Mouse (Mus musculus): ENCODE data around the gene Cdk2ap2. TPM values are rescaled to one million over a fixed set of nuclear protein-coding genes. Genes with fewer than 3 reads are reported as not detected.
"Not testable (repeated sequence)": the region's sequence is repeated elsewhere in the genome, so short reads cannot be mapped to it uniquely, and the experiment has no call there.

The Cdk2ap2 gene
- polyA plus RNA-seq, 1 experiment: 247 TPM

DNA sequence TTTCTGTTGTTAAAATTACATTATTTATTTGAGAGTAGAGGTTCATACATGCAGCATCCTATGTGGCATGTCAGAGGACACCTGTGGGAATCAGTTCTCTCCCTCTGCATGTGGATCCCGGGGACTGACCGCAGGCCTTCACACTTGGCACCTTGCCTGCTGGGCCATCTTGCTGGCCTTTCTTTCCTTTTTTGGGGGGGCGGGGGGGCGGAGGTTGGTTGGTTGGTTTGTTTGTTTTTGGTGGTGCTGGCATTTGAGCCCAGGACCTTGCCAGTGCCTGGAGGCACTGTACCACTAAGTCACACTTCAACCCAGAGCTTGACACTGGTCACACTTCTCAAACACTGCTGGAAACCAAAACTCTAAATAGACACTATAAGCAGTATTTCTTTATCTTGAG lies 37.4 kb downstream of the Cdk2ap2 start:
- peaks cover 23% of the 10 kb centered on the region for H3K36me3 ChIP-seq (ENCODE audit: control insufficient read depth, insufficient read depth, low read length)
- H3K27me3 ChIP-seq (ENCODE audit: control insufficient read depth, insufficient read depth, low read length): no peaks in the 10 kb centered on the region
- 94% methylated on average over 4 of the region's 4 CpGs for WGBS
- peak overlapping the region; percentile 95; the same call in 1 of the 2 replicates for H3K27ac ChIP-seq (ENCODE audit: insufficient read depth, low read length)
- peaks cover 26% of the 10 kb centered on the region for H3K4me1 ChIP-seq (ENCODE audit: control insufficient read depth, insufficient read depth, insufficient read length)
- H3K4me3 ChIP-seq (ENCODE audit: extremely low read depth, insufficient read depth, insufficient read length): no peak overlapping the region
- no peak for DNase-seq (ENCODE audit: low read depth in 1 of 2, low spot score in 2 of 2)
- TF ChIP-seq POLR2A (IDR thresholded peaks at IDR 0.05; ENCODE audit: low read depth, low read length) (no peak), CTCF (IDR thresholded peaks at IDR 0.05; ENCODE audit: extremely low read depth, insufficient read depth, insufficient read length, insufficient replicate concordance) (no peak)

- Histone ChIP-seq H3K36me3 (ENCODE audit: control insufficient read depth, insufficient read depth, low read length) (peaks cover 21% of the 10 kb centered on the region), H3K4me1 (ENCODE audit: control insufficient read depth, insufficient read depth, insufficient read length) (peaks cover 26% of the 10 kb centered on the region), H3K27ac (ENCODE audit: insufficient read depth, low read length) (peak overlapping the region; percentile 95)
- not testable (repeated sequence) for H3K27me3 ChIP-seq (ENCODE audit: control insufficient read depth, insufficient read depth, low read length); DNase-seq (ENCODE audit: low read depth in 1 of 2, low spot score in 2 of 2); H3K4me3 ChIP-seq (ENCODE audit: extremely low read depth, insufficient read depth, insufficient read length)
- 79% methylated on average over 6 of the region's 6 CpGs for WGBS
These were observed 38.4 kb downstream of the Cdk2ap2 start for GRCm38 (mm10) chr19:4135229-4135962.

- peak; percentile 38; the same call in 1 of the 2 replicates for TF ChIP-seq CTCF (IDR thresholded peaks at IDR 0.05; ENCODE audit: extremely low read depth, insufficient read depth, insufficient read length, insufficient replicate concordance)
- not testable (repeated sequence) for H3K27me3 ChIP-seq (ENCODE audit: control insufficient read depth, insufficient read depth, low read length); DNase-seq (ENCODE audit: low read depth in 1 of 2, low spot score in 2 of 2); H3K4me3 ChIP-seq (ENCODE audit: extremely low read depth, insufficient read depth, insufficient read length)
- Histone ChIP-seq H3K4me1 (ENCODE audit: control insufficient read depth, insufficient read depth, insufficient read length) (peaks cover 26% of the 10 kb centered on the region), H3K36me3 (ENCODE audit: control insufficient read depth, insufficient read depth, low read length) (peaks cover 18% of the 10 kb centered on the region), H3K27ac (ENCODE audit: insufficient read depth, low read length) (peak overlapping the region; percentile 55)
- WGBS: 21% methylated on average over 8 of the region's 8 CpGs
These were observed 39.0 kb downstream of the Cdk2ap2 start for GRCm38 (mm10) chr19:4135963-4136345.

GRCm38 (mm10) chr19:4136463-4136862 lies 39.5 kb downstream of the Cdk2ap2 start:
- H3K4me3 ChIP-seq (ENCODE audit: extremely low read depth, insufficient read depth, insufficient read length): no peak overlapping the region
- H3K36me3 ChIP-seq (ENCODE audit: control insufficient read depth, insufficient read depth, low read length): peaks cover 13% of the 10 kb centered on the region
- H3K4me1 ChIP-seq (ENCODE audit: control insufficient read depth, insufficient read depth, insufficient read length): peaks cover 26% of the 10 kb centered on the region
- no peak for DNase-seq (ENCODE audit: low read depth in 1 of 2, low spot score in 2 of 2)
- 86% methylated on average over 5 of the region's 5 CpGs for WGBS
- H3K27ac ChIP-seq (ENCODE audit: insufficient read depth, low read length): peak overlapping the region; percentile 19; the same call in 1 of the 2 replicates
- H3K27me3 ChIP-seq (ENCODE audit: control insufficient read depth, insufficient read depth, low read length): no peaks in the 10 kb centered on the region
- TF ChIP-seq CTCF (IDR thresholded peaks at IDR 0.05; ENCODE audit: extremely low read depth, insufficient read depth, insufficient read length, insufficient replicate concordance) (no peak), POLR2A (IDR thresholded peaks at IDR 0.05; ENCODE audit: low read depth, low read length) (no peak)

GRCm38 (mm10) chr19:4137913-4138312 lies 40.9 kb downstream of the Cdk2ap2 start:
- H3K4me1 ChIP-seq (ENCODE audit: control insufficient read depth, insufficient read depth, insufficient read length): peaks cover 29% of the 10 kb centered on the region
- peaks cover 4% of the 10 kb centered on the region for H3K36me3 ChIP-seq (ENCODE audit: control insufficient read depth, insufficient read depth, low read length)
- peak overlapping the region; percentile 65 for H3K27ac ChIP-seq (ENCODE audit: insufficient read depth, low read length)
- TF ChIP-seq POLR2A (IDR thresholded peaks at IDR 0.05; ENCODE audit: low read depth, low read length) (no peak), CTCF (IDR thresholded peaks at IDR 0.05; ENCODE audit: extremely low read depth, insufficient read depth, insufficient read length, insufficient replicate concordance) (no peak)
- no peak overlapping the region for H3K4me3 ChIP-seq (ENCODE audit: extremely low read depth, insufficient read depth, insufficient read length)
- WGBS: 44% methylated on average over 5 of the region's 5 CpGs
- DNase-seq (ENCODE audit: low read depth in 1 of 2, low spot score in 2 of 2): no peak
- H3K27me3 ChIP-seq (ENCODE audit: control insufficient read depth, insufficient read depth, low read length): no peaks in the 10 kb centered on the region

- H3K27ac ChIP-seq (ENCODE audit: insufficient read depth, low read length): peak within 1 kb of the TSS; percentile 65
- H3K4me1 ChIP-seq (ENCODE audit: control insufficient read depth, insufficient read depth, insufficient read length): peaks cover 43% of the 10 kb centered on the region
- no peak within 1 kb of the TSS for H3K4me3 ChIP-seq (ENCODE audit: extremely low read depth, insufficient read depth, insufficient read length)
- no peak for DNase-seq (ENCODE audit: low read depth in 1 of 2, low spot score in 2 of 2)
- WGBS: 91% methylated on average over 2 of the region's 2 CpGs
- H3K36me3 ChIP-seq (ENCODE audit: control insufficient read depth, insufficient read depth, low read length): no peaks in the 10 kb centered on the region
- no peaks in the 10 kb centered on the region for H3K27me3 ChIP-seq (ENCODE audit: control insufficient read depth, insufficient read depth, low read length)
- no peak for TF ChIP-seq POLR2A (IDR thresholded peaks at IDR 0.05; ENCODE audit: low read depth, low read length)
- TF ChIP-seq CTCF (IDR thresholded peaks at IDR 0.05; ENCODE audit: extremely low read depth, insufficient read depth, insufficient read length, insufficient replicate concordance): no peak
These were observed 42.5 kb downstream of the Cdk2ap2 start, which contains the start of gene Gpr152 for GRCm38 (mm10) chr19:4139446-4139845. TSS of gene Gpr152 (plus strand) at chr19:4139787.

DNA sequence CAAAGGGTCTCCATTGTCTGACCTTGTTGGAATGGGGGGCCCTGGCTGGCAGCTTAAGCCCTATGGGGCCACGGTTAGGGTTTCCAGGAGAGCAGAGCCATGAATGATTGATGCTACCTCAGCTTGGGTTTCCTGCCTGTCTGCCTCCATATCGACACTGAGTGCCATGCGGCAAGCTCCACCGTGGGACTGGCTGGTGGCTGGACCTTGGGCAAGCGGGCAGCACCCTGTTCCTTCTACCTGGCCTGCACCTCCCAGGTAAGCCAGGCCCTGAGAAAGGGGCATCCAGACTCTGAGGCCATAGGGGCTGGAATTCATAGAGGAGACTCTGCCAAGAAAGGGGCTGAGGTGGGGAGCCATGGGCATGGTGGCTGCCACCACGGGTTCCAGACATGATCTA lies 43.2 kb downstream of the Cdk2ap2 start:
- Histone ChIP-seq H3K4me1 (ENCODE audit: control insufficient read depth, insufficient read depth, insufficient read length) (peaks cover 43% of the 10 kb centered on the region), H3K27me3 (ENCODE audit: control insufficient read depth, insufficient read depth, low read length) (no peaks in the 10 kb centered on the region), H3K27ac (ENCODE audit: insufficient read depth, low read length) (no peak overlapping the region), H3K4me3 (ENCODE audit: extremely low read depth, insufficient read depth, insufficient read length) (no peak overlapping the region), H3K36me3 (ENCODE audit: control insufficient read depth, insufficient read depth, low read length) (no peaks in the 10 kb centered on the region)
- 79% methylated on average over 6 of the region's 6 CpGs for WGBS
- no peak for DNase-seq (ENCODE audit: low read depth in 1 of 2, low spot score in 2 of 2)
- no peak for TF ChIP-seq POLR2A (IDR thresholded peaks at IDR 0.05; ENCODE audit: low read depth, low read length)
- TF ChIP-seq CTCF (IDR thresholded peaks at IDR 0.05; ENCODE audit: extremely low read depth, insufficient read depth, insufficient read length, insufficient replicate concordance): no peak
